Mouse (Mus musculus) C2C12 (cell line): ENCODE measurements around the gene Stpg4.

Experiments
- CTCF ChIP-seq: IDR thresholded peaks from one replicate; pipeline ENCODE4 v1.5.1; 2011; ENCODE audit not compliant: control insufficient read depth, insufficient read depth, insufficient read length
- FOSL1 ChIP-seq: IDR thresholded peaks from one replicate; pipeline ENCODE4 v1.8.0; 2011; ENCODE audit warnings: mild to moderate bottlenecking, low read length; ENCODE audit not compliant: poor library complexity, insufficient read depth, severe bottlenecking
- MAX ChIP-seq: IDR thresholded peaks from one replicate; pipeline ENCODE4 v1.6.1; 2011; ENCODE audit warnings: mild to moderate bottlenecking, control low read depth
- MYOD1 ChIP-seq: IDR thresholded peaks from one replicate; pipeline ENCODE4 v1.6.1; 2011; ENCODE audit warnings: low read depth; ENCODE audit not compliant: control insufficient read depth, insufficient read length
- MYOG ChIP-seq: IDR thresholded peaks from one replicate; pipeline ENCODE4 v1.6.1; 2011; ENCODE audit not compliant: control insufficient read depth, insufficient read length; ENCODE audit errors: extremely low read depth

DNA sequence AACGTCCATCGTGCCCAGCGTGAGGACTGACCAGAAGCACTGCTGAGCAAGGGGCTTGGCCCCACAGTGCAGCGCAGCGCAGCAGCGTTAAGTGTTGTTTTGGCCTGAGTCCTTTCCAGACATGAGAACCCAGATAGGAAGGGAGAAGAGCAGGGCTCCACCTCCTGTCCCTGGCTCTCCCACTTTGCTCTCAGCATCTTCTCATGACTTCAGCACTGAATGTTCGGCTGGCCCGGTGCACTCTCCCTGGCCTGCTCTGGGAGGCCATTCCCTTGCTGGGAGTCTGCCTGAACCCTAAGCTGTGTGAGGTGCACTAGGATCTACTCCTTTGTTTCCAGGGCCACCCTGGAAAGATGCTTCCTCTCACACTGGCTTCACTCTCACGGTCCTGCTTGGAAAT is 79.2 kb downstream of the Stpg4 start:
- no peak for TF ChIP-seq CTCF
- TF ChIP-seq FOSL1: no peak
- no peak for TF ChIP-seq MAX
- TF ChIP-seq MYOD1: no peak
- TF ChIP-seq MYOG: no peak
